Mouse (Mus musculus): Measurements from ENCODE around the gene Relb. TPM values are rescaled to one million over a fixed set of nuclear protein-coding genes. Genes with fewer than 3 reads are reported as not detected.

The Relb gene
- polyA plus RNA-seq, 1 experiment from 2014 or later: 6.1 TPM

DNA sequence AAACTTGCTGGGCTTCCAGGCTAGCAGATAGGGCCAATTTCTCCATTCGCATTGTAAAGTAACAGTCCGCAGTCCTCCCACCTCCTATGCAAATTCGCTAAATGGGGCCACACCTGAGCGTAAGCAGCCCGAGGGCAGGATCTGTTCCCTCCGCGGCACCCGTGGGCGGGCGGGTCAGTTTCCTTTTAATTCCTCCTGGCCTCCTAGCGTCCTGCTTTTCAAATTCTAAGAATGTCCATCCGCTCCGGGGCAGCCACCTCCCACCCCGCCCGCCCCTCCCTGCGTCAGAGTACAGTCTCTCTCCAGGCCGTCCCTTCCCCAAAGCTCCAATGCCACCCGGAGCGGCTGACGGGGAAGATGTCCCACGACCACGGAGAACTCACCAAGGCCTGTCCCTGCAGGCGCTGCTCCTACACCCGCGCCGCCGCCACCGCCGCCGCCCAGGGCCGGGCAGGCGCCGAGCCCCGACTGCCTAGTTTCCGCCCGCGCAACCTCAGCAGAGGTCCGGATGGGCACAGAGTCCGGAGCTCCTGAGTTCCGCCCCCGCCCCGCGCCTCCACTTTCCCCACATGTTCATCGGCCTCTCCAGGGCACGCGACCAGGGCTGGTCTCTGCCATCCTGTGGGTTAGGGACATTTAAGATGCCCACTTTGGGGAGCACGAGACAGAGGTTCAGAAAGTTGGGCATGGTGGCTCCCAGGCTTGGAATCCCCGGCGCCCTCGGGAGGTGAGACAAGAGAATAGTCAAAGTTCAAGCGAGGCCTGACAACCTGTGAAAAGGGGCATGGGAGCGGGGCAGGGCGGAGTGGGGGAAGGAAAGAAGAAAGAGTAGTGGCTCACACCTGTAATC, 56.1 kb downstream of the Relb start:
- H3K27ac ChIP-seq: peak overlapping the region; percentile 93
- DNase-seq (ENCODE audit: low spot score): peak; percentile 88
- peaks cover 30% of the 10 kb centered on the region for H3K36me3 ChIP-seq
- under 1% methylated on average over 53 of the region's 53 CpGs for WGBS
- peaks cover 41% of the 10 kb centered on the region for H3K27me3 ChIP-seq (ENCODE audit: insufficient read depth, poor library complexity, severe bottlenecking)
- H3K9me3 ChIP-seq: no peaks in the 10 kb centered on the region
- H3K4me1 ChIP-seq (replicated peaks): peaks cover 37% of the 10 kb centered on the region
- peak overlapping the region; percentile 71 for H3K4me3 ChIP-seq

DNA sequence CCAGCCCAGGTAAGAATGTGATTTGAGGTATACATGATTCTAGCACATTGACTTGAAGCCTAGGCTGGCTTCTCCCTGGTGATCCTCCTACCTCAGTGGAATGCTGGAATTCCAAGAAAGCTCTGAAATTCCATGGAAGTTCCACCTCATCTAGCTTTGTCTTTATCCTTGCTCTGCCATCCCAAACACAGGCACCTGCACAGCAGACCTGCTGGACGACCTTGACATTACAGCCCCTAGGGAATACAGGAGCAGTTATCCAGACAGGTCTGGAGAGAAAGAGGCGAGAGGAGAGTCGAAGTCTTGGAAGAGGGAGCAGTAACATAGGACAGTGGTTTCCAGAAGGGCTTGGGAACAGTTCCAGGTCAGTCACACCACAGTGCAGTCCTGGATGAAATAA, 59.6 kb downstream of the Relb start:
- H3K27me3 ChIP-seq (ENCODE audit: insufficient read depth, poor library complexity, severe bottlenecking): peaks cover 6% of the 10 kb centered on the region
- 93% methylated on average over 3 of the region's 3 CpGs for WGBS
- H3K36me3 ChIP-seq: peaks cover 56% of the 10 kb centered on the region
- H3K27ac ChIP-seq: no peak overlapping the region
- H3K9me3 ChIP-seq: peaks cover 5% of the 10 kb centered on the region
- no peak for DNase-seq (ENCODE audit: low spot score)
- peaks cover 21% of the 10 kb centered on the region for H3K4me1 ChIP-seq (replicated peaks)
- H3K4me3 ChIP-seq: no peak overlapping the region

GRCm38 (mm10) chr7:19567426-19567825, 61.8 kb downstream of the Relb start:
- peaks cover 26% of the 10 kb centered on the region for H3K4me1 ChIP-seq (replicated peaks)
- WGBS: 93% methylated on average over 8 of the region's 8 CpGs
- peaks cover 10% of the 10 kb centered on the region for H3K9me3 ChIP-seq
- no peak overlapping the region for H3K4me3 ChIP-seq
- peaks cover 66% of the 10 kb centered on the region for H3K36me3 ChIP-seq
- H3K27me3 ChIP-seq (ENCODE audit: insufficient read depth, poor library complexity, severe bottlenecking): no peaks in the 10 kb centered on the region
- DNase-seq (ENCODE audit: low spot score): no peak
- H3K27ac ChIP-seq: no peak overlapping the region

DNA sequence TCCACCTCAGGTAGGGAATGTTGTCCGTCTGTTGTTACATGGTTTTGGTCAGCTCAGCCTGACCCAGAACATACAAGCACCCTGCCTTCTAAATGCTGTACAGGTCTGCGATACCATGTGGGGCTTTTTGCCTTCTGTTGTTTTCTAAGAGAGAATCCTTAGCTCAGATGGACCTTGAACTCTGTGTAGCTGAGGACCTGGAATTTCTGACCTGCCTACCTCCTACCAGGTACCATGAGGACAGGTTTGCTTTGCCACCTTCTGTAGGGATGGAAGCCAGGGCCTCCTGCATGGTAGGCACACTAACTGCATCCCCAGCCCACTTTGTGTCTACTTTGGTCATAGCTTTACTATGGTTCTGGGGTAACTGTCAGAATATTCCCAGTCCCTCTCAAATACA, 63.4 kb downstream of the Relb start:
- peaks cover 60% of the 10 kb centered on the region for H3K36me3 ChIP-seq
- H3K4me3 ChIP-seq: no peak overlapping the region
- no peak for DNase-seq (ENCODE audit: low spot score)
- no peak overlapping the region for H3K27ac ChIP-seq
- H3K27me3 ChIP-seq (ENCODE audit: insufficient read depth, poor library complexity, severe bottlenecking): no peaks in the 10 kb centered on the region
- H3K4me1 ChIP-seq (replicated peaks): peaks cover 22% of the 10 kb centered on the region
- 94% methylated on average over 2 of the region's 2 CpGs for WGBS
- peaks cover 10% of the 10 kb centered on the region for H3K9me3 ChIP-seq

DNA sequence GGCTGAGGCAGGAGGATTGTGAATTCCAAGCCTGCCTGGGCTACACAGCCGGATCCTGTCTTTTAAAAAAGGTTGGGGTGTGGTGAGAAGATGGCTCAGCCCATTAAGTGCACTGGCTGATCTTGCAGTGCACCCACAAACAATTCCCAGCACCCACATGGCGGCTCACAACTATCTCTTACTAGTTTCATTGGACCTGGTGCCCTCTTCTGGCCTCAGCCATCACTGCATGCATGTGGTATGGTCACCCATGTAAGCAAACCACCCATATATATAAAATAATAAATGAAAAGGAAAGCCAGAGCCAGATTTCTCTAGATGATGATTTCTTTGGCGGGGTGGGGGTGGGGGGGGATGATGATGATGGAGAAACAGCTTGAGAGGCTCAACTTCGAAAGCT, 64.8 kb downstream of the Relb start:
- Histone ChIP-seq H3K36me3 (peaks cover 47% of the 10 kb centered on the region), H3K4me3 (no peak overlapping the region), H3K27me3 (ENCODE audit: insufficient read depth, poor library complexity, severe bottlenecking) (no peaks in the 10 kb centered on the region), H3K27ac (no peak overlapping the region), H3K9me3 (peaks cover 10% of the 10 kb centered on the region), H3K4me1 (replicated peaks) (peaks cover 36% of the 10 kb centered on the region)
- DNase-seq (ENCODE audit: low spot score): no peak
- WGBS: 91% methylated on average over 4 of the region's 4 CpGs

DNA sequence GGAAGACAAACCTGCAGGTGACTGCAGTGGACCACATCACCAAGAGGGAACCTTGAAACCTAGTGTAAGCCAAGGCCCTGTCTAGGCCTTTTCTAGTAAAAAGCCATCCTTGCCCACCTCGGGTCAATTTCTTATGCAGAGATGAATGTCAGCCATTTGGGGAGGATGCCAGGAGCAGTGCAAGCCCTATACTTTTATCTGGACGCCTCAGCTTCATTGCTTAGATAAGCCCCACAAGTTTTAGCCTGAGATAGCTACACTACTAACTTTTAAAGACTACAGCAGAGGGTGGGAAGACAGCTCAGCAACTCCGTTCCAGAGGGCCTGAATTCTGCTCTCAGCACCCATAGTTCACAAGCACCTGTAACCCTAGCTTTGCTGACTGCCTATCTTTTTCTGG, 65.4 kb downstream of the Relb start:
- WGBS: 89% methylated on average over 3 of the region's 3 CpGs
- H3K4me3 ChIP-seq: no peak overlapping the region
- peaks cover 10% of the 10 kb centered on the region for H3K9me3 ChIP-seq
- H3K36me3 ChIP-seq: peaks cover 41% of the 10 kb centered on the region
- no peaks in the 10 kb centered on the region for H3K27me3 ChIP-seq (ENCODE audit: insufficient read depth, poor library complexity, severe bottlenecking)
- no peak overlapping the region for H3K27ac ChIP-seq
- peaks cover 41% of the 10 kb centered on the region for H3K4me1 ChIP-seq (replicated peaks)
- DNase-seq (ENCODE audit: low spot score): no peak

DNA sequence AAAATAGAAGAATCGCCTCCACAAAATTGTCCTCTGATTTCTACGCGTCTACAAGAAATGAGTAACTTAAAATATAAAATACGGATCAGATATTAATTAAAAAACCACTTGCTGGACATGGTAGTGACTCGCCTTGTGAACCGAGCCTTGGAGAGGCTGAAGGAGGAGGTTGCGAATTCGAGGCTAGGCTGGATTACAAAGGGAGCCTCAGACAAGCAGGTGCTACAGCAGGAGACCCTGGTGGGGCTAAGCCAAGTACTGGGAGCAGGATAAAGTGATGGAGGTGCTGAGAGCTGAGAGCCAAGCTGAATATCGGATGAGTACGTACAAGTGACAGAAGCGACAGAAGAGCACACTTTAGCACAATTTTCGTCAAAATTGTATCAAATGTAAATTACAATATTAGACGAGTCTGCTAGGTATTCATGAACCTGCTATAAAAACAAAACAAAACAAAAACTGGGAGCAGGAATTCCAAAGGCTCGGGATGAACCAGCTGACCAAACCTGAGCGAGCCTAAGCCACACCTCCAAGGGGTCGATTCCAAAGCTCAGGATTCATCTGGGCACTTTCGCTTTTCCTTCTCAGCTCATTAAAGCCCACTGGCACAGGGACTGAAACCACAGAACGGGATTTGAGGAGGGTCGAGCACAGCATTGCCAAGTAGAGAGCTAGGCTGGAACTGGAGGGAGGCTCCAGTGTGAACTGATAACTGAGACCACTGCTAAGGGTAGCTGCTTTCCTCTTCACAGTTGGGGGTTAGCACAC, 66.4 kb downstream of the Relb start, which contains the start of gene Ppp1r37:
TSS of gene Ppp1r37 (minus strand) at position 434 of the 768 bp plus-strand sequence.
- H3K9me3 ChIP-seq: peaks cover 10% of the 10 kb centered on the region
- WGBS: 3% methylated on average over 19 of the region's 19 CpGs

DNA sequence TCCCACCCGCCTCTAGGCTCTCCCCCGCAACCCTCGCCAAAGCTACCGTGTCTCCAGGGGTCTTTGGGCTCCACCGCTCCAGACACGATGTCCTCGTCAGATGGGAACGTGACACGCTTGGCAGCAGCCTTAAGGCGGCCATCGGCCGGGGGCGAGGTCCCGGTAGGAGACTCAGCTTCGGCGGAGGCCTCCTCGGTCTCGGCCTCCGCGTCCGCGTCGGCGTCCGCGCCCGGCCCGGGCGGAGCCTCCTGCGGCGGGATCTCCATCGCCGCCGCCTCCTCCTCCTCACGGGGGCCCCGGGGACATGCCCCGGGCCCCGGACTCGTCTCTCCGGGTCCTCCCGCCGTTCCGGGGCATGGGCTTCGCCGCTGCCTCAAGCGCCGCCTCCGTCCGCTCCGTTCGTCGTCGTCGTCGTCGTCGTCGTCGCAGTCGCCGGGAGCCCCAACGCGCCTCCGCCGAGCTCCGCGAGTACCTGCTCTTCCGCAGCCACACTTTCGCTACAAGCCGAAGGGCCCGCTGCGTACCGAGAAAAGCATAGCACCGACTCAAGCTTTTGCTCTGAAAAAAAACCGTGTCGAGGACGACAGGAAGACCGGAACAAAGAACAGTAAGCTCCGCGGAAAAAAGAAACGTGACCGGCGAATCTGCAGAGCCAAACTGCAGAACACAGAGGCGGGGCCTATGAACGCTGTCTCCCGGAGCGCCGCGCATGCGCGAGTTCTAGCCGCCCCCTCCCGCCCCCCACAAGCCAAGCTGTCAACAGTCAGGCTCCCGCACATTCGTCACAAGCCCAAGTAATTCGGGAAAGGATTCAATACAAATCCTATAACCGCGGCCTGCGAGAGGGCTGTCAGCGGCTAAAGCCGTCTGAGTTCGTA, 67.2 kb downstream of the Relb start:
- DNase-seq (ENCODE audit: low spot score): peak; percentile 95
- under 1% methylated on average over 102 of the region's 102 CpGs for WGBS
- peaks cover 44% of the 10 kb centered on the region for H3K36me3 ChIP-seq
- H3K27ac ChIP-seq: peak overlapping the region; percentile 98
- peaks cover 10% of the 10 kb centered on the region for H3K9me3 ChIP-seq
- H3K4me1 ChIP-seq (replicated peaks): peaks cover 56% of the 10 kb centered on the region
- no peaks in the 10 kb centered on the region for H3K27me3 ChIP-seq (ENCODE audit: insufficient read depth, poor library complexity, severe bottlenecking)
- H3K4me3 ChIP-seq: peak overlapping the region; percentile 100

More for the DNA sequence above, 66.4 kb downstream of the Relb start, which contains the start of gene Ppp1r37:
- Histone ChIP-seq H3K27me3 (ENCODE audit: insufficient read depth, poor library complexity, severe bottlenecking) (no peaks in the 10 kb centered on the region), H3K4me1 (replicated peaks) (peaks cover 50% of the 10 kb centered on the region), H3K4me3 (peak within 1 kb of the TSS; percentile 100), H3K27ac (peak within 1 kb of the TSS; percentile 98), H3K36me3 (peaks cover 42% of the 10 kb centered on the region)
- peak; percentile 39 for DNase-seq (ENCODE audit: low spot score)

DNA sequence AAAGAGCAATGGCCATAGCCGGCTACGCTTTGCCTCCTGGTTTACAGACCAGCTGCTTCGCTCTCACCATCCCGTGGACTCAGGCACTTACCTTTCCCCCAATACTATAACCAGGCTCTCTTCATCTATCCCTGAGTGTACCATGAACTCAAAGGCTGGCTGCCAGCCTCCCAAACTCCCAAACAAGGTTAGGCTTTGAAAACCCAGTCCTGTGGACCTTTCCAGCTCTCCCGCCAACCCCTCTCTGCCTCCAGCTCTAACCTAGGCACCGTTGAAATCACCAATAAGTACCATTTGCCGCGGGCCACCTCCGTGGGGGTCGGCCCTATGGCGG, 67.8 kb downstream of the Relb start:
- peaks cover 56% of the 10 kb centered on the region for H3K4me1 ChIP-seq (replicated peaks)
- DNase-seq (ENCODE audit: low spot score): no peak
- 3% methylated on average over 11 of the region's 11 CpGs for WGBS
- peaks cover 46% of the 10 kb centered on the region for H3K36me3 ChIP-seq
- H3K27ac ChIP-seq: peak overlapping the region; percentile 98
- peaks cover 10% of the 10 kb centered on the region for H3K9me3 ChIP-seq
- peak overlapping the region; percentile 100 for H3K4me3 ChIP-seq
- H3K27me3 ChIP-seq (ENCODE audit: insufficient read depth, poor library complexity, severe bottlenecking): no peaks in the 10 kb centered on the region

DNA sequence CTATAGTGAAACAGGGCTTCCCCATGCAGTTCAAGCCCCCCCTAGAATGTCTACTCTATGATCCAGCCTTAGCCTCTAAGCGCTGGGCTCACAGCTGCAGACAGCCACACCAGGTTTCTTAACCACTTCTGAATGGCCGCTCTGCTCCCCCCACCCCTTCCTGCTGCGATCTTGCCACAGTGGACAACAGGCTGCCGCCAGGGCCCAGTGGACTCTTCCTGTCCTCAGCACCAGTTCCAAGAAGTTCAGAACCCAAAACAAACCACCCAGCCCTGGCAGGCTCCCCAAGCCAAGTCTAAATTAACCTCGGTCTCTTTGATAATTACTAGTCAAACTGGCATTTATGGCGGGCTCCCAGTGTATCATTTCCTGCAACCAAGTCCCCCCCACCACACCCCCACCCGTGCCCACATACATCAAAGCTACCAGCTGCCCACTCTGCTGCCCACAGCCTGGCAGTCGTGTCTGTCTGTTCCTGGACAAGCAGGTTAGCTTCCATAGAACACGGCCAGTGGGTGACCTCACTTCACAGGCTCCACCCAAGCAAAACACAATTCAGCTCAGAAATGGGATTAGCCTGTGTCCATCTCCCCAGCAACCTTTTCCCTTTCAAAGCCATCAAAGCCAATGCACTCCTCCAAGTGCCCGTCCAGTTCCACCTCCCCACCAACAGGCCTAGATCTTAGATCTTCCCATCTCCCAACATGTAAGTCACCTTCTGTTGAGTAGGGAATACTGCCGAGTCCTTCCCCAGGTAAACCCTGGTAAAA, 68.6 kb downstream of the Relb start:
- peak overlapping the region; percentile 98 for H3K27ac ChIP-seq
- peaks cover 10% of the 10 kb centered on the region for H3K9me3 ChIP-seq
- peaks cover 56% of the 10 kb centered on the region for H3K4me1 ChIP-seq (replicated peaks)
- WGBS: 39% methylated on average over 11 of the region's 11 CpGs
- peaks cover 49% of the 10 kb centered on the region for H3K36me3 ChIP-seq
- DNase-seq (ENCODE audit: low spot score): no peak
- H3K27me3 ChIP-seq (ENCODE audit: insufficient read depth, poor library complexity, severe bottlenecking): no peaks in the 10 kb centered on the region
- H3K4me3 ChIP-seq: peak overlapping the region; percentile 100

GRCm38 (mm10) chr7:19558965-19559364, 70.3 kb downstream of the Relb start:
- Histone ChIP-seq H3K4me1 (replicated peaks) (peaks cover 56% of the 10 kb centered on the region), H3K27me3 (ENCODE audit: insufficient read depth, poor library complexity, severe bottlenecking) (no peaks in the 10 kb centered on the region), H3K9me3 (no peaks in the 10 kb centered on the region), H3K4me3 (peak overlapping the region; percentile 16), H3K27ac (no peak overlapping the region), H3K36me3 (peaks cover 49% of the 10 kb centered on the region)
- 41% methylated on average over 2 of the region's 2 CpGs for WGBS
- no peak for DNase-seq (ENCODE audit: low spot score)

Data from hindbrain, embryonic 10.5 days (tissue).